Mouse (Mus musculus): ENCODE data around the gene Gm10644.
A peak's percentile ranks its signal among the peaks of the same experiment; 100 is the strongest.

Gene Gm10644

GRCm38 (mm10) chr8:83895894-83896293 is 59.1 kb downstream of the Gm10644 start:
- DNase-seq: peak; percentile 66 to 71

DNA sequence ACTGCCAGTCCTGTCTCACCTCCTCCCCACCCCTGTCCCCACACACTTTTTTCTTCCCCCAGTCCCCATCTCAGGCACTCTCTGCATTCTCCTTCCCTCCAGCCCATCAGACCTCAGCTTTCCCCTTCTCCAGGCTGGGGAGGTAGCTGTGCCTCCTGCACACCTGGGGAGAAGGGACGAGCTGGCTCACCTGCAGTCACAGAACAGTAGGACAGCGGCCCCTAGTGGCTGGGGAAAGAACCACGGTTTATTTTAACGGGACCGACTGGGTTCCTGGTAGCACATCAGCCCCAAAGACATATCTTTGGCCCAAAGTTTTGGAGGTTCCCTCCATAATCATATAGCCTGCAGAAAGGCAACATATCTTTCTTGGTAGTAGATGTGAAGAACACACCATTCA is 61.1 kb downstream of the Gm10644 start:
- peak; percentile 92 to 95 for DNase-seq

- no peak for DNase-seq
Measured at GRCm38 (mm10) chr8:83892061-83892460, 62.9 kb downstream of the Gm10644 start.

GRCm38 (mm10) chr8:83888409-83888808 is 66.6 kb downstream of the Gm10644 start:
- peak; percentile 19 to 38 for DNase-seq
